Mouse (Mus musculus) frontal cortex, postnatal 14 days (tissue): ENCODE measurements around the gene Dhx15.
"Not testable (repeated sequence)": the region's sequence is repeated elsewhere in the genome, so short reads cannot be mapped to it uniquely, and the experiment has no call there.

Experiments used
- DNase-seq, 2 experiments: peaks; one replicate each; pipeline ENCODE4 v3.0.0; 2022; ENCODE audit warnings: low spot score in 2 of 2

Dhx15 gene

GRCm38 (mm10) chr5:52190371-52191179 lies at the start of gene Dhx15:
Gene Dhx15, minus strand, starts transcription at chr5:52190514.
- peak; percentile 87 to 90 for DNase-seq

- DNase-seq = no peak
Observed at GRCm38 (mm10) chr5:52238877-52239276, 48.6 kb upstream of the Dhx15 start.

- DNase-seq = no peak
Observed at GRCm38 (mm10) chr5:52237956-52238735, 47.8 kb upstream of the Dhx15 start.

GRCm38 (mm10) chr5:52236585-52236984 lies 46.3 kb upstream of the Dhx15 start:
- not testable (repeated sequence) for DNase-seq

- no peak for DNase-seq
Observed at GRCm38 (mm10) chr5:52234570-52234969, 44.3 kb upstream of the Dhx15 start.

GRCm38 (mm10) chr5:52233891-52234290 lies 43.6 kb upstream of the Dhx15 start:
- DNase-seq = no peak

- DNase-seq = no peak
Observed at GRCm38 (mm10) chr5:52232611-52233010, 42.3 kb upstream of the Dhx15 start.

- no peak for DNase-seq
Observed at GRCm38 (mm10) chr5:52232199-52232598, 41.9 kb upstream of the Dhx15 start.

- DNase-seq = no peak
Observed at GRCm38 (mm10) chr5:52230466-52230865, 40.2 kb upstream of the Dhx15 start.

GRCm38 (mm10) chr5:52226677-52227076 lies 36.4 kb upstream of the Dhx15 start:
- DNase-seq = no peak

GRCm38 (mm10) chr5:52221596-52221995 lies 31.3 kb upstream of the Dhx15 start:
- DNase-seq = no peak

- no peak for DNase-seq
Observed at GRCm38 (mm10) chr5:52220013-52220804, 29.9 kb upstream of the Dhx15 start.

- no peak for DNase-seq
Observed at GRCm38 (mm10) chr5:52218238-52218637, 27.9 kb upstream of the Dhx15 start.

GRCm38 (mm10) chr5:52213143-52213900 lies 23.0 kb upstream of the Dhx15 start:
- DNase-seq = no peak

GRCm38 (mm10) chr5:52191180-52191468 lies 810 bp upstream of the Dhx15 start:
- no peak for DNase-seq

GRCm38 (mm10) chr5:52189664-52190365 lies 499 bp downstream of the Dhx15 start:
- peak; percentile 24 to 36 for DNase-seq

- DNase-seq = no peak
Observed at GRCm38 (mm10) chr5:52188206-52188605, 2.1 kb downstream of the Dhx15 start.

- no peak for DNase-seq
Observed at GRCm38 (mm10) chr5:52177326-52177725, 13.0 kb downstream of the Dhx15 start.

GRCm38 (mm10) chr5:52168468-52168867 lies 21.8 kb downstream of the Dhx15 start:
- no peak for DNase-seq

GRCm38 (mm10) chr5:52149138-52149537 lies 41.2 kb downstream of the Dhx15 start:
- DNase-seq = no peak

- no peak for DNase-seq
Observed at GRCm38 (mm10) chr5:52147141-52147540, 43.2 kb downstream of the Dhx15 start.
